Mouse (Mus musculus) embryonic facial prominence, embryonic 11.5 days (tissue): ENCODE results near the gene Commd3. TPM values are rescaled to one million over a fixed set of nuclear protein-coding genes. Genes with fewer than 3 reads are reported as not detected.
A peak's percentile ranks its signal among the peaks of the same experiment; 100 is the strongest.

Experiments used
- ATAC-seq: fragments of 200-750 bp; cut with Nextera tagmentation; replicated peaks from 2 replicates; pipeline ENCODE4 v1.8.0; 2017; ENCODE audit warnings: low read depth; ENCODE audit not compliant: insufficient number of reproducible peaks, low FRiP score, low TSS enrichment
- DNase-seq: peaks from one replicate; pipeline ENCODE4 v3.0.0-alpha.2; 2015; ENCODE audit warnings: low spot score
- H3K27ac ChIP-seq: fragments of 300-500 bp; sonication (generic); replicated peaks from 2 replicates; pipeline ENCODE4 v1.5.1; 2014; ENCODE audit warnings: mild to moderate bottlenecking, low read depth, low read length, control low read depth
- H3K27me3 ChIP-seq: fragments of 300-500 bp; sonication (generic); 2 replicates; pipeline ENCODE4 v1.6.1; 2014; ENCODE audit warnings: mild to moderate bottlenecking, low read length, moderate library complexity, mixed read lengths; ENCODE audit not compliant: control insufficient read depth, insufficient read depth
- H3K36me3 ChIP-seq: fragments of 300-500 bp; sonication (generic); replicated peaks from 2 replicates; pipeline ENCODE4 v1.6.1; 2014; ENCODE audit warnings: low read depth, mild to moderate bottlenecking, low read length, moderate library complexity, mixed read lengths; ENCODE audit not compliant: control insufficient read depth, insufficient read depth
- H3K4me1 ChIP-seq: fragments of 300-500 bp; sonication (generic); 2 replicates; pipeline ENCODE4 v1.6.1; 2014; ENCODE audit warnings: low read length, mixed read lengths; ENCODE audit not compliant: control insufficient read depth, insufficient read depth
- H3K4me2 ChIP-seq: fragments of 300-500 bp; sonication (generic); 2 replicates; pipeline ENCODE4 v1.6.1; 2014; ENCODE audit warnings: low read depth, mild to moderate bottlenecking, control low read depth, low read length, moderate library complexity
- H3K4me3 ChIP-seq: fragments of 300-500 bp; sonication (generic); 2 replicates; pipeline ENCODE4 v1.5.1; 2014; ENCODE audit warnings: low read depth, low read length, control low read depth
- H3K9ac ChIP-seq: fragments of 300-500 bp; sonication (generic); replicated peaks from 2 replicates; pipeline ENCODE4 v1.6.1; 2014; ENCODE audit warnings: mild to moderate bottlenecking, control low read depth, low read length
- H3K9me3 ChIP-seq: fragments of 300-500 bp; sonication (generic); replicated peaks from 2 replicates; pipeline ENCODE4 v1.6.1; 2016; ENCODE audit warnings: mild to moderate bottlenecking, low read length, inconsistent platforms, mixed read lengths; ENCODE audit not compliant: control insufficient read depth
- WGBS: fragments of 180-500 bp; shearing (Covaris S2); extraction: QIAGEN DNeasy Blood & Tissue Kit; methylation state at CpG from one replicate; pipeline ENCODE4 v1.1.7; 2014; 5-methylcytosine and 5-hydroxymethylcytosine counted together
- polyA plus RNA-seq: library from polyadenylated mRNA; unstranded; fragments of >200 nt; fragmentation: Nextera tagmentation; extraction: Ambion mirVana; gene quantifications from 2 replicates; pipeline ENCODE4 v1.2.1, GENCODE M21; 2014

Gene Commd3
- polyA plus RNA-seq, 1 experiment from 2014 or later, result 184 TPM

GRCm38 (mm10) chr2:18679701-18680100, 7.5 kb downstream of the Commd3 start:
- H3K9me3 ChIP-seq, result no peaks in the 10 kb centered on the region
- no peak overlapping the region for H3K4me2 ChIP-seq
- H3K27ac ChIP-seq, result no peak overlapping the region
- no peak for ATAC-seq
- peaks cover 3% of the 10 kb centered on the region for H3K36me3 ChIP-seq
- WGBS, result 6% methylated on average over 2 of the region's 2 CpGs
- DNase-seq, result no peak
- H3K4me3 ChIP-seq, result no peak overlapping the region
- peaks cover 10% of the 10 kb centered on the region for H3K27me3 ChIP-seq
- H3K9ac ChIP-seq, result no peak overlapping the region
- no peaks in the 10 kb centered on the region for H3K4me1 ChIP-seq

GRCm38 (mm10) chr2:18680501-18680900, 8.3 kb downstream of the Commd3 start:
- H3K9ac ChIP-seq, result no peak overlapping the region
- H3K36me3 ChIP-seq, result peaks cover 3% of the 10 kb centered on the region
- no peaks in the 10 kb centered on the region for H3K4me1 ChIP-seq
- DNase-seq, result no peak
- peak overlapping the region; percentile 33 for H3K4me3 ChIP-seq
- ATAC-seq, result no peak
- H3K9me3 ChIP-seq, result no peaks in the 10 kb centered on the region
- WGBS, result under 1% methylated on average over 4 of the region's 4 CpGs
- H3K4me2 ChIP-seq, result peak overlapping the region; percentile 65
- H3K27ac ChIP-seq, result no peak overlapping the region
- H3K27me3 ChIP-seq, result peaks cover 10% of the 10 kb centered on the region

GRCm38 (mm10) chr2:18680961-18681360, 8.8 kb downstream of the Commd3 start:
- Histone ChIP-seq H3K27me3 (peaks cover 10% of the 10 kb centered on the region), H3K27ac (no peak overlapping the region), H3K9ac (0 out of 2 replicates have a peak overlapping the region, but pooled peaks have one; percentile 23)

DNA sequence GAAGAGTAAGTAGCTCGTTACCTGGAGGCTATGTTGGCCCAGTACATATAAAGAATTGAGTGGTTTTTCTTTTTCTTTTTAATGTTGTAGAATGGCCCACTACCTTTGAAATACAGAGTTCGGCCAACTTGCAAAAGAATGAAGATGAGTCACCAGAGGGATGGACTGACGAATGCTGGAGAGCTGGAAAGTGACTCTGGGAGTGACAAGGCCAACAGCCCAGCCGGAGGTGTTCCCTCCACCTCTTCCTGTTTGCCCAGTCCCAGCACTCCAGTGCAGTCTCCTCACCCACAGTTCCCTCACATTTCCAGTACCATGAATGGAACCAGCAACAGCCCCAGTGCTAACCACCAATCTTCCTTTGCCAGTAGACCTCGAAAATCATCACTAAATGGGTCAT, 11.9 kb downstream of the Commd3 start:
- DNase-seq, result no peak
- ATAC-seq, result no peak
- peaks cover 2% of the 10 kb centered on the region; the same call in 1 of the 2 replicates for H3K4me1 ChIP-seq
- no peak overlapping the region for H3K4me2 ChIP-seq
- H3K9me3 ChIP-seq, result no peaks in the 10 kb centered on the region
- no peak overlapping the region for H3K4me3 ChIP-seq
- peaks cover 3% of the 10 kb centered on the region for H3K36me3 ChIP-seq
- peaks cover 33% of the 10 kb centered on the region for H3K27me3 ChIP-seq
- H3K9ac ChIP-seq, result no peak overlapping the region
- no peak overlapping the region for H3K27ac ChIP-seq
- 48% methylated on average over 5 of the region's 5 CpGs for WGBS

More at GRCm38 (mm10) chr2:18680961-18681360, 8.8 kb downstream of the Commd3 start:
- WGBS, result under 1% methylated on average over 24 of the region's 29 CpGs
- Histone ChIP-seq H3K4me3 (peak overlapping the region; percentile 33), H3K36me3 (peaks cover 3% of the 10 kb centered on the region), H3K9me3 (no peaks in the 10 kb centered on the region), H3K4me1 (no peaks in the 10 kb centered on the region), H3K4me2 (peak overlapping the region; percentile 65)
- DNase-seq (no peak), ATAC-seq (no peak)

DNA sequence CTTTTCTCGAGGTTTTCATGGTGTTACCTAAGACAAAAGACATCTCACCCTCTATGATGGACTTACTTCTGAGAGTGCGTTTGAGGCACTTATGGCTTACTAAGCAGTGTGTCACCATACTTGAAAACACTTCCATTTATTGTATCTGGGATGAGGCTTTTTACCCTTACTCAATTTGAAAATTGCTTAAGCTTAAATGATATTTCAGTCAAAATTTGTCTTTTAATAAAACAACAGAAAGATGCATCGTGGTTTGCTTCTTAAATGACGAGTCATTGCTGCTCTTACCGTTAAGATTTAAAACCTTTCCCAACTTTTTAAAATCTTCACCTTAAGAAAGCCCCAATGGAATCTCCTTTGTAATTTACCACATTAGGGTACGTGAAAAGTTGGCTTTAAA, 14.2 kb downstream of the Commd3 start:
- DNase-seq, result no peak
- peaks cover 42% of the 10 kb centered on the region for H3K27me3 ChIP-seq
- no peaks in the 10 kb centered on the region for H3K9me3 ChIP-seq
- no peak overlapping the region for H3K4me3 ChIP-seq
- H3K27ac ChIP-seq, result no peak overlapping the region
- H3K36me3 ChIP-seq, result peaks cover 3% of the 10 kb centered on the region
- no peak overlapping the region for H3K4me2 ChIP-seq
- WGBS, result 16% methylated on average over 6 of the region's 6 CpGs
- ATAC-seq, result no peak
- H3K9ac ChIP-seq, result no peak overlapping the region
- peaks cover 2% of the 10 kb centered on the region; the same call in 1 of the 2 replicates for H3K4me1 ChIP-seq

- no peak for ATAC-seq
- H3K4me2 ChIP-seq, result no peak overlapping the region
- H3K4me3 ChIP-seq, result no peak overlapping the region
- peaks cover 39% of the 10 kb centered on the region for H3K27me3 ChIP-seq
- no peaks in the 10 kb centered on the region for H3K9me3 ChIP-seq
- H3K4me1 ChIP-seq, result peaks cover 2% of the 10 kb centered on the region; the same call in 1 of the 2 replicates
- WGBS, result 6% methylated on average over 8 of the region's 8 CpGs
- no peak overlapping the region for H3K9ac ChIP-seq
- DNase-seq, result no peak
- no peak overlapping the region for H3K27ac ChIP-seq
- peaks cover 3% of the 10 kb centered on the region for H3K36me3 ChIP-seq
Measured at GRCm38 (mm10) chr2:18686826-18687519, 14.8 kb downstream of the Commd3 start.

DNA sequence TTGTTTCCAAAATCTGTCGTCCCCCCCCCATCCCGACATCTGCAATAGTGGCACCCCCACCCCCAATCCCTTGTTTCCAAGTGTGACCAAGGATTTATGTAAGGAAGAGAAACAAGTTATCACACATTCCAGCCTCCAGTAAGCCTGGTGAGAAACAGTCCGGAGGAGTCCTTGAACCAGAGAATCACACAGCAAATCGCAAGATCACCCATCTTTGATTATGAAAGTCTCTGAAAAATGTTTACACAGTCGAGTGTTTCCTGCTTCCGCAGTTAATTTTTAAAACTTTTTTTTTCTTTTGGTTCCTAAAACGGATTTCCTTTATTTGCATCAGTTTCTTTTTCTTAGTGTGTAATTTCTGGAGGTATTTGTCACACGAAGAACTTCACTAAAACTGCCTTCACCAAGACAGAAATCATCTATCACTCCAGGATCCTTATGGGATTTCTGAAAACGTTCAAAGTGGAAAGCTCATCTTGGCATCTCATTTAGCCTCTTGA, 15.5 kb downstream of the Commd3 start:
- Histone ChIP-seq H3K4me3 (no peak overlapping the region), H3K4me2 (no peak overlapping the region), H3K27ac (no peak overlapping the region), H3K4me1 (peaks cover 2% of the 10 kb centered on the region; the same call in 1 of the 2 replicates), H3K27me3 (peaks cover 45% of the 10 kb centered on the region), H3K9ac (no peak overlapping the region), H3K36me3 (peaks cover 3% of the 10 kb centered on the region), H3K9me3 (no peaks in the 10 kb centered on the region)
- ATAC-seq, result no peak
- 5% methylated on average over 9 of the region's 9 CpGs for WGBS
- DNase-seq, result no peak

DNA sequence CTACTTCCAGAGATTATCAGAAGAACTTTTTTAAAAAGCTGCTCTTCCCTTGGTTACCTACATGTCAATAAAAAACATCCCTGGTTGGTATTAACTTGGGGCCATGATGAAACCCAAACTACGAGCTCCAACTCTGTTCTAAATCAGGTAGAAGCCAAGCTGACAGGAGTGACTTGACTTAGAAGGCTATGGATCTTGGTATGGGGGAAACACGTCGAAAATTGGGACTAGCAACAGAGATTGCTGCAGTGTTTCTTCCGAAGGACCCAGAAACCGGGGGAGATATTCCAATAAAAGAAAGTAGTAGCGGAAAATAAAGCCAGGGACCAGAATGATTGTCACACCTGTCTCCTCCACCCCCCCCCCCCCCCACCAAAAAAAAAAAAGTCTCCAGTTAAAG, 16.1 kb downstream of the Commd3 start:
- Histone ChIP-seq H3K4me1 (peaks cover 2% of the 10 kb centered on the region; the same call in 1 of the 2 replicates), H3K27me3 (peaks cover 45% of the 10 kb centered on the region), H3K4me3 (peak overlapping the region; percentile 28), H3K9me3 (no peaks in the 10 kb centered on the region), H3K9ac (no peak overlapping the region), H3K36me3 (peaks cover 3% of the 10 kb centered on the region), H3K4me2 (no peak overlapping the region), H3K27ac (no peak overlapping the region)
- no peak for ATAC-seq
- DNase-seq, result no peak
- WGBS, result 5% methylated on average over 6 of the region's 6 CpGs
